Mouse (Mus musculus): ENCODE results near the gene Duoxa2. TPM values are rescaled to one million over a fixed set of nuclear protein-coding genes. Genes with fewer than 3 reads are reported as not detected.
"Not testable (repeated sequence)": the region's sequence is repeated elsewhere in the genome, so short reads cannot be mapped to it uniquely, and the experiment has no call there.

The Duoxa2 gene
- polyA plus RNA-seq, 3 experiments from 2014 or later = not detected

DNA sequence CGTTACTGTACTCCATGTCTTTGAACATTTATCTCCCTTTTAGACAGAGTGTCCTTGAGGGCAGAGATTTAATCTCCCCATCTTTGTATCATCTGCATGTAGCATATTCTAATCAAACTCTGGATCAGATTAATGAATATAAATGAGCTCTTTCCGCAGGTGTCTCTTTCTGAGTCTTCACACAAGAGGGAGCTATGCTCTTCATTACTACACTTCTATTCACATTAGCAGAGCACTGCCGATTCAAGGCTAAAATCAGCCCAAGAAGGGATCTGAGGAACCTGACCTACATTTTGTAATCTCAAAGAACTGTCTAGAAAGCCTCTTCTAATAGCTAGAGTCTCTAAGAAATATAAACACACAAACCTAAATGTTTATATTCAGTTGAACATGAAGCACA is 10.9 kb downstream of the Duoxa2 start:
- no peak for ATAC-seq

DNA sequence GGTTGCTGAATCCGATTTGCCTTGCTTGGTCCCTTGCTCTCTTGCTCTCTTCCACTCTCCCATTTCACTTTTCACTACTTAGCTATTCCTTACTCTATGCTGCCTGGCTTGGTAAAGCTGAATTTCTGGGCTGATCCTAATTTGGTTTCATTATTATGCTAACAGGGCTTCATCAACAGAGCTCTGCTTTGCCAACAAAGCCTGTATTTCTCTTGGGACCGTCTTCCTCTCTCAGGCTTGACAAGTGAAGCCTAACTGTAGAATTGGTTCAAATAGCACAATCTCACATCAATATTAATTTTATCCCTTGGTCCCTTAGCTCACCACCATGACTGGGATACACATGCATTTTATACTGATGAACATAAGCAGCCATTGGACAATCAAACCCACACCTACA is 12.9 kb downstream of the Duoxa2 start:
- no peak for ATAC-seq

GRCm38 (mm10) chr2:122312722-122313417 is 14.2 kb downstream of the Duoxa2 start:
- peak; percentile 43 for ATAC-seq

GRCm38 (mm10) chr2:122313536-122313935 is 14.8 kb downstream of the Duoxa2 start, which contains the start of gene Duoxa1:
Gene Duoxa1, minus strand, starts transcription at chr2:122313730.
- no peak for ATAC-seq

DNA sequence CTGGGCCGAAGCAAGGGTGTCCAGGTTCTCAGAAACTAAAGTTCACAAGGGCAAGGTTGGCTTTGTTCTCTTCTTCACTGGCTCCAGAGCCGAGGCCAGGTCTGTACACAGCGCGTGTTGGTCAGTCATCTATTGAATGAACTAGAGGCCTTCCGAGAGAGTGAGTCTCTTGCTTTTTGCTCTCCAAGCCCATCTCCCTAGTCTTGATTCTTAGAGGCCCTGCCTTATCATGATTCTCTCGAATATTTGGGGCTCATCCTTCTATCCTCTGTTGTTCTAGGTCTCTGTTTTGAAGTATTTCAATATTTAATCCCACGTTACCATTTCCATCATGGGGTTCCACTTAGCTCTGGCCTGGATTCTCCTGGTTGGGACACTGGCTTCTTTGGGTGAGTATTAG is 16.7 kb downstream of the Duoxa2 start, which contains the start of gene Duox1:
Duox1 (plus strand) TSS at position 301 of the 400 bp plus-strand sequence.
- ATAC-seq = no peak

GRCm38 (mm10) chr2:122317384-122317783 is 18.7 kb downstream of the Duoxa2 start:
- ATAC-seq = no peak

- ATAC-seq = no peak
These were observed 25.3 kb downstream of the Duoxa2 start for GRCm38 (mm10) chr2:122323960-122324359.

GRCm38 (mm10) chr2:122324586-122324985 is 25.9 kb downstream of the Duoxa2 start:
- no peak for ATAC-seq

GRCm38 (mm10) chr2:122325361-122325760 is 26.7 kb downstream of the Duoxa2 start:
- ATAC-seq = no peak

GRCm38 (mm10) chr2:122327986-122328385 is 29.3 kb downstream of the Duoxa2 start:
- ATAC-seq = no peak

DNA sequence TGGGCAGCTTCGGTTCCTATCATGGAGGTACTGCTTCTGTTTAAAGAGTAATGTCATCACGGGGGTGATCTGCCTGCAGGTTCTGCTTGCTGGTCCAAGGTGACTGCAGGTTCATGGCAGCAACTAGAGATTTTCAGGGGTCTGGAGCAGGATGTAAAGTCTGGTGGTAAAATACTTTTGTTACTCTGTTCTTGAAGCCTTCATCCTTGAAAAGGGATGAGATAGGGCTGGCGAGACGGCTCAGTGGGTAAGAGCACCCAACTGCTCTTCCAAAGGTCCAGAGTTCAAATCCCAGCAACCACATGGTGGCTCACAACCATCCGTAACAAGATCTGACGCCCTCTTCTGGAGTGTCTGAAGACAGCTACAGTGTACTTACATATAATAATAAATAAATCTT is 31.6 kb downstream of the Duoxa2 start:
- ATAC-seq = not testable (repeated sequence)

DNA sequence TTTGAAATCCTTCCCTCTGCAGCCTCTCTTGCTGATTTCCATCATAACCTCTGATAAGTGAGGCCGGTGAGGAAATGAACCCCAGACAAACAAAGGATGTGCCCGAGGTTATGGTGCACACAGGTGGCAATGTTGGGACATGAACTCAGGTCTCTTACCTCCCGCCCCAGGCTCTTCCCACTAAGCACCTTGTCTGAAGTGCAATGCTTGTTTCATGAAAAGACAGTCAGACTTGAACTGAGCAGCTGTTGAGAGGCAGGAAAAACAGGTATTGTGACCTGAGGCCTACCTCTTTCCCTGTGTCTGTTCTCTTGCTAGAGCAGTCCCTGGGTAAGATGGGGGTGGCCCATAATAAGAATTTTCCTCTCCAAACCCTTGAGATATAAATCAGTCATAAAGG is 33.5 kb downstream of the Duoxa2 start:
- ATAC-seq = no peak

GRCm38 (mm10) chr2:122334170-122334569 is 35.5 kb downstream of the Duoxa2 start:
- no peak for ATAC-seq

DNA sequence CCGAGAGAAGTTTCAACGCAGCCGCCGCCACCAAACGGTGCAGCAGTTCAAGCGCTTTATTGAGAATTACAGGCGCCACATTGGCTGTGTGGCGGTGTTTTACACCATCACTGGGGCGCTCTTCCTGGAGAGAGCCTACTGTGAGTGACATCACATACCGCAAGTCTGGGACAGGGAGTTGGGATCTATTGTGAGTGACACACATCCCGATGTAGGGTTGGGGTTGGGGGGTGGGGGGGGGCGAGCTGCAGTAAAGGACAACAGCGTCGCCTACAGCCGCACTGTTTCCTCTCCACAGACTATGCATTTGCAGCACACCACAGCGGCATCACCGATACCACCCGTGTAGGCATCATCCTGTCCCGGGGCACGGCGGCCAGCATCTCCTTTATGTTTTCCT is 38.6 kb downstream of the Duoxa2 start:
- ATAC-seq = no peak

- no peak for ATAC-seq
These were observed 46.6 kb downstream of the Duoxa2 start for GRCm38 (mm10) chr2:122345106-122345893.

- not testable (repeated sequence) for ATAC-seq
These were observed 47.5 kb downstream of the Duoxa2 start for GRCm38 (mm10) chr2:122346164-122346563.

DNA sequence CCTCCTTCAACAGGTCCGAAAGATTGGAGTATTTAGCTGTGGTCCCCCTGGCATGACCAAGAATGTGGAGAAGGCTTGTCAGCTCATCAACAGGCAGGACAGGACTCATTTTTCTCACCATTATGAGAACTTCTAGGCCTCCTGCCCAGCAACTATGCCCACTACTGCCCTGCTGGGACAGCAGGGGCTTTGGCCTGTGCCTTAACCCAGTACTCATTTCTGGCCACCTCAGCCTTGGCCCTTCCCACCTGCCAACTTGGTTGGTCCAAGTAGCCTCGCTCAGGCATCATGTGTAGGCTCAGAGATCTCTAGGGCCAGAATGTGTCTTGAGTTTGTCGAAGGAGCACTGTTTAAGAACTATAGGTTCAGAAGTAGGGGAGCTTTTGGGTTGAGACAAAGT is 48.6 kb downstream of the Duoxa2 start:
- ATAC-seq = no peak

GRCm38 (mm10) chr2:122348531-122349131 is 49.9 kb downstream of the Duoxa2 start:
- peak; percentile 87 for ATAC-seq

- no peak for ATAC-seq
These were observed 50.6 kb downstream of the Duoxa2 start for GRCm38 (mm10) chr2:122349136-122349785.

- ATAC-seq = no peak
These were observed 52.6 kb downstream of the Duoxa2 start for GRCm38 (mm10) chr2:122351156-122351930.

DNA sequence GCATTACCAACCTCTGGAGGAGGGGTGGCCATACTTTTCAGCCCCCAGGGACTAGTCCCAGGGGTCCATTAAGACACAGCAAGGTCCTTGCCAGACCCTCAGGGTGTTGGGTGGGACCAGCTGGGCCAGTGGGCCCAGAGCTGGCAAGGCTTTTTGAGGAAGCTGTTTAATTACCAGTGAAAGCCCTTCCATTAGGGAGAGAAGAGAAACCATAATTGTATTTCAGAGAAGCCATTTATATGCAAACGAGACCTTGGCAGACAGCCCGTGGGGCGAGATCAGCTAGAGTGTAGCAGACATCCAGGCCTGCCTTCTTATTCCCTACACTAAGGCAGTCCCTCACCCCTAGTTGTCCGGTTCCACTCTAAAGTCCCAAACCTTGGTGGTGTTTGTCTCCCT is 53.2 kb downstream of the Duoxa2 start:
- no peak for ATAC-seq
